Mouse (Mus musculus) duodenum, adult 2 months (tissue): ENCODE measurements around the gene Josd2. TPM values are rescaled to one million over a fixed set of nuclear protein-coding genes. Genes with fewer than 3 reads are reported as not detected.

Experiments used
- polyA plus RNA-seq: library from polyadenylated mRNA; depleted of rRNA; stranded (reverse); fragments of >200 nt; gene quantifications from 2 replicates; pipeline ENCODE4 v1.2.3, GENCODE M21; 2012; ENCODE audit warnings: low replicate concordance; rRNA removed

Josd2 gene
- 114 and 135 TPM in 2 replicates for polyA plus RNA-seq

DNA sequence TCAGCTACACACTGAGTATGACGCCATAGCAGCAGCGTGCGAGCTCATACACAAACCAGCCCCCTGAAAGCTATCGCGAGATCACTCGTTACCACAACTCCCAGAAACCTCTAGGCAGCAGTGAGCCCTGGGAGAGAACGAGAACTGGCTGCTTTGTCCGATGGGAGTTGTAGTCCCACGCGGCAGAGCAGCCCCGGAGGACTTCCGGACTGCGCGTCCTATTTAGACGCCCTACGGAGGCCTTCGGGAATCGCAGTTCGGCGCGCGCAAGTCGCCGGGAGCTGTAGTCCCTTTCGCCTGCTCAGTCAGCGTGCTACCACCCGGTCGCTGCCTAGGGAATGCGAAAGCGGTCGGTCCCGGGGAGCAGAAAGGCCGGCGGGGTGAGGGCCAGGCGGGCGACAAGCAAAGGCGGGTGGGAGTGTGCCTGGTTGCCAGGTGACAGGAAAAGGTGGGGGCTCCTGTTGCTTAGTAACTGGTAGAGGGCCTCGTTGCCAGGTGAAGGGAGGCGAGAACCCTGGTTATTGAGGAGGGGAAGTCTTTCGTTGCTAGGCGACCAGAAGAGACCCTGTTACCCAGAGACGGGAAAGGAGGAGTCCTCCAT lies at the start of gene Josd2:
Gene Josd2, plus strand, starts transcription at position 170 of the 601 bp plus-strand sequence.

DNA sequence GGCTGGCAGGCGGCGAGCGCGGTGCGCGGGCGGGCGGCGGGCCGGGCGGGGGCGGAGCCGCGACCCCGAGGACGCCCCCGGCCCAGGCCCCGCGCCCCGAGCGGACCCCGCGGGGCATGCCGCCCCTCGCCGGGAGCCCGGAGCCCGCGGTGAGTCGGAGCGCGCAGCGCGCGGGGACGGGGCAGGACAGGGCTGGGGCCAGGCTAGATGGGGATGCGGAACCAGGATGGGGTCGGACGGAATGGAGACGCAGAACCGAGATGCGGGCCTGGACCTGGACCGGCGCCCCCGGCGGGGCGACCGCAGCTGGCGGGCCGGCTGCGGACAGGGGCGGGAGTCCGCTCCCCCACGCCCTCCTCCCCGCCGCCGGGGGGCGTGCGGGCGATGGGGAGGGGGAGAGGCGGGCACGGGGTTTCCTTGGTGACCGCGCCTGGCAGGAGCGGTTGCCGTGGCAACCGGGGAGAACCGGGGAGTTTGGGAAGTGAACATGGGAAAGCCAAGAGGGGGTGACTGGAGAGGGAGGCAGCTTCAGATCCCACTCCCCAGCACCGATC lies 38.7 kb upstream of the Josd2 start, which contains the start of gene Lrrc4b:
Gene Lrrc4b, plus strand, starts transcription at position 51 of the 554 bp plus-strand sequence.

DNA sequence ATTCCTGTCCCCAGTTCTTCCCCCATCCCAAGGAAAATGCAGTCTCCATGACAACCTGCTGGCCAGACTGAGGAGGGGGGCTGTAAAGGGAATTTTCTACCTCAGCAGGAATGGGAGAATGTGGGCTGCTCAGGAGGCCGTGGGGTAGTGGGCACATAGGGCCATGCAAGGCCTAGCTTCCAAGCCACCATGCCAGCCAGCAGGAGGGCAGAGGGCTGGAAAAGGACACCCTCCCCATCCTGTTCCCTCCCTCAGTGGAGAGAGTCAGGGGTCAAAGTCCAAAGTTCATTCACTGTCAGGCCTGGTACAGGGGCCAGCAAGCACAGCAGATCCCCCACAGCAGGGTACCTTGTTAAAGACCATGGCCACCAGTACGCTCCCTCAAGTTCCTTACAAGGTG lies 2.7 kb upstream of the Josd2 start, which contains the start of gene Aspdh:
Gene Aspdh, plus strand, starts transcription at position 281 of the 400 bp plus-strand sequence.

DNA sequence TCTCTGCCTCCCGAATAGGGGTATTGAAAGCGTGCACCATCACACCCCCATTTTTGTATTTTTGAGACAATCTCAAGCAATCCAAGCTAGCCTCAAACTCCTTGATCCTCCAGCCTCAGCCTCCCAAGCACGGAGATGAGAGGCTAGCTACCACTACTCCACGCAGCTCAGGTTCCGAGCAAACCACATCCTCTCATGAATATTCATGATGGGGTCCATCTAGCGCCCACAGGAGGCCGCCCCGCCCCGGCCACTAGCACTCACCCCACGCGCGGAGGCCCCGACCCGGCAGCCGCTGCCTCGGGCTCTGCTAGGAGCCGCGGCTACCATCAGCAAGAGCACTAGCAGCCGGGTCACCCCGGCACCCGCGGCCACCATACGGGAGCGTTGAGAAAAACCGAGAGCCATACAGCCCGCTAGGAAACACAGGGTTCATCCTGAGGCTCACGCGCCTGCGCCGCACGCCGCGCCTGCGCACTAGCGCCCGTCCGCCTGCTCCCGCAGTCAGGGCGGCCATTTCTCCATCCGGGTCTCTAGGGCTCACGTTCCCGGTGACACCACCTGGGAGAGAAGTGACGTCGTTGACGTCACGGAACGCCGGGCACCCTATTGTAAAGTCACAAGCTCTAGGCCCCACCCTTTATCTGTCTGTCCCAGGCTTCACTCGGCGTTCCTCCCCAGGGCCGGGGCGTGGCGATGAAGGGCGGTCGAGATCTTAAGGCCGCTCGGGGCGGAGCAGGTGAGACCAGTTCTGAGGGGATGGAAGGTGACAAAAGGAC lies 28.4 kb downstream of the Josd2 start, which contains the start of the genes Emc10 and Fam71e1:
Gene Emc10, minus strand, starts transcription at position 538 of the 779 bp plus-strand sequence.
Gene Fam71e1, plus strand, starts transcription at position 590 of the 779 bp plus-strand sequence.

Other genes with a start within 250 kb of the Josd2 start
- gene Klk1, start 242.6 kb upstream of the Josd2 start, polyA plus RNA-seq: 81.1 and 870 TPM in 2 replicates
- 0.08 TPM in 1 of 2 replicates, not detected in the other for gene Gm36864, start 231.8 kb upstream of the Josd2 start, polyA plus RNA-seq
- gene 1700028J19Rik, start 221.3 kb upstream of the Josd2 start, polyA plus RNA-seq: 1.4 TPM in 2 replicates
- 67.9 and 113 TPM in 2 replicates for gene 2410002F23Rik, start 221.3 kb upstream of the Josd2 start, polyA plus RNA-seq
- not detected in 2 replicates for gene Acp4, start 210.6 kb upstream of the Josd2 start, polyA plus RNA-seq
- 0.60 TPM in 1 of 2 replicates, not detected in the other for gene Gm15517, start 206.5 kb upstream of the Josd2 start, polyA plus RNA-seq
- gene Clec11a, start 161.1 kb upstream of the Josd2 start, polyA plus RNA-seq: 1.8 and 2.5 TPM in 2 replicates
- gene Shank1, start 157.7 kb upstream of the Josd2 start, polyA plus RNA-seq: 0.72 and 1.6 TPM in 2 replicates
- 0.84 and 5.3 TPM in 2 replicates for gene Syt3, start 83.9 kb upstream of the Josd2 start, polyA plus RNA-seq
- gene 1700008O03Rik, start 82.2 kb upstream of the Josd2 start, polyA plus RNA-seq: 0.92 and 1.2 TPM in 2 replicates
- gene Lrrc4b, start 39.0 kb upstream of the Josd2 start, polyA plus RNA-seq: 1.0 and 1.5 TPM in 2 replicates
- gene Aspdh, start 2.6 kb upstream of the Josd2 start, polyA plus RNA-seq: 3.7 and 8.8 TPM in 2 replicates
- gene Emc10, start 28.5 kb downstream of the Josd2 start, polyA plus RNA-seq: 308 and 370 TPM in 2 replicates
- gene Fam71e1, start 28.6 kb downstream of the Josd2 start, polyA plus RNA-seq: 6.3 and 8.9 TPM in 2 replicates
- not detected in 2 replicates for gene Mybpc2, start 56.7 kb downstream of the Josd2 start, polyA plus RNA-seq
- gene Spib, start 64.1 kb downstream of the Josd2 start, polyA plus RNA-seq: 7.6 and 9.2 TPM in 2 replicates
- 42.0 and 46.0 TPM in 2 replicates for gene Pold1, start 80.9 kb downstream of the Josd2 start, polyA plus RNA-seq
- gene Nr1h2, start 86.0 kb downstream of the Josd2 start, polyA plus RNA-seq: 250 and 318 TPM in 2 replicates
- 2.9 and 7.7 TPM in 2 replicates for gene Napsa, start 104.4 kb downstream of the Josd2 start, polyA plus RNA-seq
- gene Kcnc3, start 122.7 kb downstream of the Josd2 start, polyA plus RNA-seq: 3.6 and 6.8 TPM in 2 replicates
- gene Myh14, start 202.9 kb downstream of the Josd2 start, polyA plus RNA-seq: 132 and 290 TPM in 2 replicates
- not detected in 2 replicates for gene Izumo2, start 240.8 kb downstream of the Josd2 start, polyA plus RNA-seq